Mouse (Mus musculus) ES-E14 (cell line): ENCODE measurements around the gene Suz12.

Experiments
- HCFC1 ChIP-seq: IDR thresholded peaks from 2 replicates; pipeline ENCODE4 v1.6.1; 2012; ENCODE audit warnings: low read length, inconsistent platforms, borderline replicate concordance; ENCODE audit not compliant: insufficient read depth
- ZC3H11A ChIP-seq: IDR thresholded peaks from 2 replicates; pipeline ENCODE4 v1.6.1; 2012; ENCODE audit warnings: low read depth, mild to moderate bottlenecking, inconsistent platforms, low read length, borderline replicate concordance
- ZNF384 ChIP-seq: IDR thresholded peaks from 2 replicates; pipeline ENCODE4 v1.6.1; 2012; ENCODE audit warnings: low read depth, low read length, inconsistent platforms

- no peak for TF ChIP-seq HCFC1
- TF ChIP-seq ZNF384 = no peak
- TF ChIP-seq ZC3H11A = no peak
Measured at GRCm38 (mm10) chr11:80043419-80043817, 50.5 kb downstream of the Suz12 start.
